Mouse (Mus musculus) small intestine, adult 2 months (tissue): ENCODE data around the gene Itgb7.

Source experiments
- CTCF ChIP-seq: fragments of 200-500 bp; IDR thresholded peaks from 2 replicates; pipeline ENCODE4 v1.5.1; 2012; ENCODE audit warnings: low read depth, mild to moderate bottlenecking, control low read depth, inconsistent platforms, low read length, moderate library complexity, mixed read lengths; ENCODE audit not compliant: insufficient replicate concordance, insufficient read length; ENCODE audit errors: extremely low read depth
- POLR2A ChIP-seq: fragments of 200-500 bp; IDR thresholded peaks from 2 replicates; pipeline ENCODE4 v1.6.1; 2012; ENCODE audit warnings: low read depth, mild to moderate bottlenecking, control low read depth, inconsistent platforms, low read length, moderate library complexity

- TF ChIP-seq POLR2A (no peak), CTCF (no peak)
These were observed 6.6 kb downstream of the Itgb7 start for GRCm38 (mm10) chr15:102224992-102225617.
